Mouse (Mus musculus) heart, adult 2 months (tissue): ENCODE data around the gene Zfp867.

Experiments
- CTCF ChIP-seq: fragments of 200-600 bp; IDR thresholded peaks from 2 replicates; pipeline ENCODE4 v1.8.1; 2022; ENCODE audit warnings: antibody characterized with exemption, mild to moderate bottlenecking, moderate library complexity
- POLR2A ChIP-seq: fragments of 200-500 bp; IDR thresholded peaks from 2 replicates; pipeline ENCODE4 v1.6.1; 2011; ENCODE audit warnings: mild to moderate bottlenecking, low read depth, low read length, control low read depth; ENCODE audit not compliant: insufficient read depth

DNA sequence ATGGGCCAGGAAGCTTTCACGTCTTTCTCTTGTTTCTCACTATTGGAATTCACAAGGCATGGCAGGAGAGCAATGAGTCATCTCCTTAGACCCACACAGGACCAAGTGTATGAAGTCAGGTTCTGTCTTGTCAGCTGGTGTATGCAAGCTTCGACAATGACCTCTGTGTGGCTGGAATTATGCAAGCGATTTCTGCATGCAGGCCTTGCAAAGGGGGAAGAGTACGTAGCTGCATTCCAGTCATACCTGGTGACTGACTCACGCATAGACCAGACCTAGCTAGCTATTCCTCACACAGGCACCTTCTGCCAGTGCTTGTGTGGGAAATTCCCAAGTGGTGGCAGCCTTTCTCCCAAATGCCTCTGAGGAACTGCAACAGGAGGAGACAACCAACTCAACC lies 13.3 kb downstream of the Zfp867 start:
- no peak for TF ChIP-seq CTCF
- TF ChIP-seq POLR2A = peak; percentile 41; the same call in 1 of the 2 replicates
